Mouse (Mus musculus): Measurements from ENCODE around the gene Olfr51. TPM values are rescaled to one million over a fixed set of nuclear protein-coding genes. Genes with fewer than 3 reads are reported as not detected.

Gene Olfr51
- polyA plus RNA-seq (2017; shearing (Covaris generic)), result not detected

DNA sequence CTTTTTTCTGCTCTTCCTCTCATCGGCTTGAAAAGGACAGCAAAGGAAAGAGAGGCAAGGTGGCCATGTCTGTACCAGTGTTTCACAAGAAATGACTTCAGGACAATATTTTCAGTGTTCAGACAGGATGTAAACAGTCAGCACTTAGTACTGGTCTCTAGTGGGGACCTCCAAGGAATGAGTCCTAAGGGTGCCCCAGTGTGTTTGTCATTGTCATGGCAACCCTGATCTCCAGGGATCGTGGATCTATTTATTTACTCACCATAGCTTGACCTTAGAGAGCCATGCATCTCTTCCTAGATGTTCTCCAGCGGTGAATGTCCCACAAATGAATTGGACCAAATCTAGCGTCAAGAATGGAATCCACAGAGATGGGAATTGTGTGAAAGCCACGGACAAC, at the start of gene Olfr51:
Gene Olfr51, plus strand, starts transcription at position 301 of the 400 bp plus-strand sequence.

DNA sequence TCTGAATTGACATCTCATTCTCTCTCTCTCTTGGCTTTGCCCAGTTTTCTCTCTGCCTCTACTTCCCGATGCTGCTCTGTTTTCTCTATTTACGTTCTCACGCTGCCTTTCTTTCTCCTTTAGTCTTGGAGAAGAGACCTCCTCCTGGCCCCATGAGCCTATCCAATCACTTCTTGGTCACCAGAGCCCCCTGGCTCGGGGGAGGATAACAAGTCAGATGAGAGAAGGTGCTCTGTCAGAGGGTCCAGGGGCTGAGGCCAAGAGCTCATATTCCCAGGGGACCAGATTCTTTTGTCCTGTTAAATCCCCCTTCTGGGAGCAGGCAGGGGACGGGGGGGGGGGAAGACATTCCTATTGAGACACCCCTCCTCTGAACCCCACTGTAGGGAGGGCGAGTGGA, 49.7 kb upstream of the Olfr51 start, which contains the start of gene Prop1:
Gene Prop1, minus strand, starts transcription at position 101 of the 400 bp plus-strand sequence.

DNA sequence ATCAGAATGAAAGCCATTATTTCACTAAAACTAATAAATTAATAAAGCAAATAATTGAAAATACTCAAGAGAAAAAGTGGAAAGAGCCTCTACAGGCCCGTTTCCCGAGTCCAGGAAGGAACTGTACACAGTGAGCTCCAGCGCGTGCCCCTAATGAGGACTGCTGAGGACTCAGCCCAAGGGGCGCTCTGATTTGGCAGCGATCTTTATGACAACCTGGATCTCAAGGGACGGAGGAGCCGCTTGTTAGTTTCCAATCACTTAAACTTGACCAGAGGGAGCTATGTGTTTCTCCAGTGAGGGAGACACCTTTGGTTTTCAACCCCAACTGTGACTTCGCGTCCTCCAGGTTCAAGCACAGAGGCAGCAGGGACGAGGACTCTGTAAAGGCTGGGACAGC, 37.2 kb upstream of the Olfr51 start, which contains the start of gene Olfr1378:
Gene Olfr1378, plus strand, starts transcription at position 301 of the 400 bp plus-strand sequence.

DNA sequence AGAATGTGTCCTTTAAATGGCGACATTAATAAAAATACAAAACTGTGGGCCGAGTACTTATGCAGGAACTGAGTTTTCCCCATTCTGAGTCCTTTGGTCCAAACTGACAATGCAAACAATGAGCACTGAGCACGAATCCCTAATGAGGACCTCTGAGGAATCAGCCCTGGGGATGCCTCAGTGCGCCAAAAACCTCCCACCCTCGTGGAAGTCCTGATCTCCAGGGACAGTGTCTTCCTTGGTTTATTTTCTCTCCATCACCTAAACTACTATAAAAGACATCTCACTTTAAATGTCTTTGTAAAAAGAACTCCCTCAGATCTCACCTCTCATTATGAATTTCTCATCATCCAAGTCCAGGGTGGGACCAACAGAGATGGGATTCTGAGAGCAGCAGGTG, 21.7 kb upstream of the Olfr51 start, which contains the start of gene Olfr1377:
Gene Olfr1377, plus strand, starts transcription at position 301 of the 400 bp plus-strand sequence.

DNA sequence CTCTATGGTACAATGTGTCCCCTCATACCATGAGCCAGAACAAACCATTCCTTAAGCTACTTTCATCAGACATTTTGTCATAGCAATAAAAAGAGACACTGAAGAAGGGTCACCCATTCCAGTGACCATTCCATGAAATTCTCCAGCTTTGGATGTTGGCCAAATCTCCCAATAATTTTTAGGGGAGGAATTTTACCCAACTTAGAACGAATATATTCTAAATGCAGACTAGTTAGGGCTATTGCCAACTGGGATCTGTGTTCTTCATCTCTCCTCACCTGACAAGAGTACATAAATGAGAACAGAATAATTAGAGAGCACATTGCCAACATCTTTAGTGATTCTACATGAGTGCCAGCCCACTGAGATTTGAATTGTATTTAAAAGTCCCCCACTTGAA, 10.5 kb downstream of the Olfr51 start, which contains the start of gene Olfr54:
Gene Olfr54, plus strand, starts transcription at position 301 of the 400 bp plus-strand sequence.

DNA sequence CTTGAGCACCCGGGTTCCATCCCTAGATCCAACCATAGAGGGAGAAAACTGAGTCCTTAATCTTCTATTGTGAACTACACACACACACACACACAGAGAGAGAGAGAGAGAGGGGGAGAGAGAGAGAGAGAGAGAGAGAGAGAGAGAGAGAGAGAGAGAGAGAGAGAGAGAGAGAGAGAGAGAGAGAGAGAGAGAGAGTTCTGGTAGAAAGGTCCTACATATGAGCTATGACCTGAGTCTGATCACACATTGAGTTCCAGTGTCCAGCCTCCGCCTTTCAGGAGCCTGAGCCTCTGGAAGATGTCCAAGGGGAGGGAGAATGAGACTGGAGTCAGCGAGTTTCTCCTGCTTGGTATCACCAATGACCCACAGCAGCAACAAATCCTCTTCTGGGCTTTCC, 44.4 kb downstream of the Olfr51 start, which contains the start of gene Olfr1375:
Gene Olfr1375, plus strand, starts transcription at position 301 of the 400 bp plus-strand sequence.

DNA sequence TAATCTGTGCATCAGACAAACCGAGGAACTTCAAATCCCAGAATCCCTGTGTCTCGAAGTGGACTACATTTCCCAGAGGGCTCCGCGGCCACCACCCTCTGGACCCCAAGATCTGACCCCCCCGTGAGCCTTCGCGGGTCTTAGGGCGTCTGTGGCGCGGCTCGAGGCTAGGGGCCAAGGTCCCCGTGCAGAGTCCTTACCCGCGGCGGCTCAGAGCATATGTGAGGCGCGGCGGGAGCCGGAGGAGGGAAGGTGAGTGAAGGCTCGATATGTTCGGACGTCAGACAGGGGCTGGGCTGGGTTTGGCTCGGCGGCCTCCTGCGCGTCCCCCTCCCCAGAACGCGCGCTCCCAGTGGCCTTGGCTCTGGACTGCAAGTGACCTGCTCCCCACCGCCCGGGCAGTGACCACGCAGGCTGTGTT, 55.8 kb downstream of the Olfr51 start, which contains the start of gene Zfp354a:
Gene Zfp354a, plus strand, starts transcription at position 107 of the 421 bp plus-strand sequence.

Other genes starting within 250 kb of the Olfr51 start
- 3.3 TPM for gene Zfp354c, start 175.9 kb upstream of the Olfr51 start, polyA plus RNA-seq (2017; shearing (Covaris generic))
- 0.14 TPM for gene Zfp879, start 162.0 kb upstream of the Olfr51 start, polyA plus RNA-seq (2017; shearing (Covaris generic))
- 0.69 TPM for gene Grm6, start 152.9 kb upstream of the Olfr51 start, polyA plus RNA-seq (2017; shearing (Covaris generic))
- gene Zfp454, start 115.9 kb upstream of the Olfr51 start, polyA plus RNA-seq (2017; shearing (Covaris generic)), result not detected
- 2.0 TPM for gene Zfp2, start 87.4 kb upstream of the Olfr51 start, polyA plus RNA-seq (2017; shearing (Covaris generic))
- gene Zfp354b, start 72.0 kb upstream of the Olfr51 start, polyA plus RNA-seq (2017; shearing (Covaris generic)), result not detected
- not detected for gene 4933414I15Rik, start 59.8 kb upstream of the Olfr51 start, polyA plus RNA-seq (2017; shearing (Covaris generic))
- gene Prop1, start 49.8 kb upstream of the Olfr51 start, polyA plus RNA-seq (2017; shearing (Covaris generic)), result not detected
- not detected for gene Olfr1378, start 37.1 kb upstream of the Olfr51 start, polyA plus RNA-seq (2017; shearing (Covaris generic))
- not detected for gene Olfr1377, start 21.6 kb upstream of the Olfr51 start, polyA plus RNA-seq (2017; shearing (Covaris generic))
- gene Olfr54, start 10.6 kb downstream of the Olfr51 start, polyA plus RNA-seq (2017; shearing (Covaris generic)), result 0.06 TPM
- not detected for gene Olfr1375, start 44.5 kb downstream of the Olfr51 start, polyA plus RNA-seq (2017; shearing (Covaris generic))
- gene Zfp354a, start 55.7 kb downstream of the Olfr51 start, polyA plus RNA-seq (2017; shearing (Covaris generic)), result not detected
- not detected for gene Gm12569, start 216.9 kb downstream of the Olfr51 start, polyA plus RNA-seq (2017; shearing (Covaris generic))

Measured in CD4-positive, CD25-positive, alpha-beta regulatory T cell (primary cell).